Mouse (Mus musculus) kidney, embryonic 15.5 days (tissue): ENCODE results near the gene Dgkd. TPM values are rescaled to one million over a fixed set of nuclear protein-coding genes. Genes with fewer than 3 reads are reported as not detected.
A peak's percentile ranks its signal among the peaks of the same experiment; 100 is the strongest.

Experiments used
- ATAC-seq: fragments of 200-750 bp; cut with Nextera tagmentation; replicated peaks from 2 replicates; pipeline ENCODE4 v1.8.0; 2017; ENCODE audit warnings: moderate TSS enrichment; ENCODE audit not compliant: low FRiP score
- H3K27ac ChIP-seq: fragments of 300-500 bp; sonication (generic); 2 replicates; pipeline ENCODE4 v1.5.1; 2015; ENCODE audit warnings: mild to moderate bottlenecking, inconsistent platforms
- H3K27me3 ChIP-seq: fragments of 300-500 bp; sonication (generic); 2 replicates; pipeline ENCODE4 v1.6.1; 2015; ENCODE audit warnings: inconsistent platforms
- H3K36me3 ChIP-seq: fragments of 300-500 bp; sonication (generic); 2 replicates; pipeline ENCODE4 v1.6.1; 2015; ENCODE audit warnings: inconsistent platforms
- H3K4me1 ChIP-seq: fragments of 300-500 bp; sonication (generic); 2 replicates; pipeline ENCODE4 v1.6.1; 2015; ENCODE audit warnings: inconsistent platforms
- H3K4me2 ChIP-seq: fragments of 300-500 bp; sonication (generic); 2 replicates; pipeline ENCODE4 v1.6.1; 2015; ENCODE audit warnings: moderate library complexity, mild to moderate bottlenecking, inconsistent platforms
- H3K4me3 ChIP-seq: fragments of 300-500 bp; sonication (generic); replicated peaks from 2 replicates; pipeline ENCODE4 v1.5.1; 2015; ENCODE audit warnings: mild to moderate bottlenecking, inconsistent platforms
- H3K9ac ChIP-seq: fragments of 300-500 bp; sonication (generic); 2 replicates; pipeline ENCODE4 v1.6.1; 2015; ENCODE audit warnings: mild to moderate bottlenecking, inconsistent platforms
- H3K9me3 ChIP-seq: fragments of 300-500 bp; sonication (generic); replicated peaks from 2 replicates; pipeline ENCODE4 v1.6.1; 2016; ENCODE audit warnings: inconsistent platforms
- WGBS: fragments of 180-500 bp; shearing (Covaris S2); methylation state at CpG from one replicate; pipeline ENCODE4 v1.1.7; 2015; ENCODE audit warnings: mixed read lengths; 5-methylcytosine and 5-hydroxymethylcytosine counted together
- polyA plus RNA-seq: library from polyadenylated mRNA; unstranded; fragments of >200 nt; fragmentation: Nextera tagmentation; extraction: Ambion mirVana; gene quantifications from 2 replicates; pipeline ENCODE4 v1.2.1, GENCODE M21; 2015

Dgkd gene
- polyA plus RNA-seq, 1 experiment from 2014 or later = 33.6 TPM

GRCm38 (mm10) chr1:87828926-87829580, 24.0 kb upstream of the Dgkd start:
- 53% methylated on average over 7 of the region's 7 CpGs for WGBS
- ATAC-seq = no peak
- H3K9ac ChIP-seq = no peak overlapping the region

GRCm38 (mm10) chr1:87829621-87830211, 23.4 kb upstream of the Dgkd start:
- Histone ChIP-seq H3K4me3 (no peak overlapping the region), H3K9ac (no peak overlapping the region), H3K4me2 (no peak overlapping the region), H3K4me1 (no peaks in the 10 kb centered on the region), H3K9me3 (no peaks in the 10 kb centered on the region), H3K27ac (no peak overlapping the region; the same call in 1 of the 2 replicates), H3K36me3 (no peaks in the 10 kb centered on the region), H3K27me3 (no peaks in the 10 kb centered on the region)
- no peak for ATAC-seq
- WGBS = 57% methylated on average over 6 of the region's 6 CpGs

More at GRCm38 (mm10) chr1:87828926-87829580, 24.0 kb upstream of the Dgkd start:
- H3K4me1 ChIP-seq = no peaks in the 10 kb centered on the region
- no peaks in the 10 kb centered on the region for H3K9me3 ChIP-seq
- no peak overlapping the region for H3K27ac ChIP-seq
- H3K27me3 ChIP-seq = no peaks in the 10 kb centered on the region
- no peak overlapping the region for H3K4me3 ChIP-seq
- H3K4me2 ChIP-seq = no peak overlapping the region
- no peaks in the 10 kb centered on the region for H3K36me3 ChIP-seq

GRCm38 (mm10) chr1:87836453-87836852, 16.6 kb upstream of the Dgkd start:
- ATAC-seq = no peak; the same call in 1 of the 2 replicates
- 68% methylated on average over 1 of the region's 1 CpGs for WGBS

GRCm38 (mm10) chr1:87837018-87837417, 16.1 kb upstream of the Dgkd start:
- Histone ChIP-seq H3K4me1 (peaks cover 9% of the 10 kb centered on the region), H3K4me2 (no peak overlapping the region), H3K4me3 (no peak overlapping the region), H3K9me3 (no peaks in the 10 kb centered on the region), H3K27me3 (no peaks in the 10 kb centered on the region), H3K27ac (peak overlapping the region; percentile 56), H3K36me3 (no peaks in the 10 kb centered on the region), H3K9ac (no peak overlapping the region)
- ATAC-seq = 0 out of 2 replicates have a peak, but pooled peaks have one; percentile 29
- WGBS = 47% methylated on average over 5 of the region's 5 CpGs

More at GRCm38 (mm10) chr1:87836453-87836852, 16.6 kb upstream of the Dgkd start:
- H3K27ac ChIP-seq = no peak overlapping the region
- H3K9ac ChIP-seq = no peak overlapping the region
- H3K36me3 ChIP-seq = no peaks in the 10 kb centered on the region
- H3K4me3 ChIP-seq = no peak overlapping the region
- H3K9me3 ChIP-seq = no peaks in the 10 kb centered on the region
- H3K4me2 ChIP-seq = no peak overlapping the region
- H3K27me3 ChIP-seq = no peaks in the 10 kb centered on the region
- H3K4me1 ChIP-seq = peaks cover 9% of the 10 kb centered on the region

GRCm38 (mm10) chr1:87840411-87841208, 12.5 kb upstream of the Dgkd start:
- ATAC-seq = peak; percentile 56
- Histone ChIP-seq H3K27ac (no peak overlapping the region), H3K9ac (no peak overlapping the region), H3K36me3 (no peaks in the 10 kb centered on the region), H3K9me3 (no peaks in the 10 kb centered on the region), H3K4me1 (peaks cover 9% of the 10 kb centered on the region), H3K4me2 (no peak overlapping the region), H3K4me3 (no peak overlapping the region), H3K27me3 (no peaks in the 10 kb centered on the region)
- 36% methylated on average over 11 of the region's 11 CpGs for WGBS

- peak; percentile 52; the same call in 1 of the 2 replicates for ATAC-seq
- H3K4me2 ChIP-seq = no peak overlapping the region
- no peaks in the 10 kb centered on the region for H3K27me3 ChIP-seq
- H3K4me3 ChIP-seq = no peak overlapping the region
- no peaks in the 10 kb centered on the region for H3K36me3 ChIP-seq
- WGBS = 13% methylated on average over 2 of the region's 2 CpGs
- H3K9me3 ChIP-seq = no peaks in the 10 kb centered on the region
- H3K4me1 ChIP-seq = peaks cover 23% of the 10 kb centered on the region
- H3K9ac ChIP-seq = no peak overlapping the region
- peak overlapping the region; percentile 58 for H3K27ac ChIP-seq
These were observed 6.1 kb upstream of the Dgkd start for GRCm38 (mm10) chr1:87846801-87847474.

- Histone ChIP-seq H3K36me3 (no peaks in the 10 kb centered on the region), H3K27me3 (no peaks in the 10 kb centered on the region), H3K4me1 (peaks cover 26% of the 10 kb centered on the region), H3K9ac (no peak overlapping the region), H3K9me3 (no peaks in the 10 kb centered on the region), H3K27ac (no peak overlapping the region), H3K4me3 (no peak overlapping the region), H3K4me2 (no peak overlapping the region)
- 29% methylated on average over 4 of the region's 4 CpGs for WGBS
- no peak for ATAC-seq
These were observed 5.5 kb upstream of the Dgkd start for GRCm38 (mm10) chr1:87847475-87848168.

- H3K4me2 ChIP-seq = no peak overlapping the region
- H3K9me3 ChIP-seq = no peaks in the 10 kb centered on the region
- WGBS = 17% methylated on average over 11 of the region's 11 CpGs
- H3K27ac ChIP-seq = no peak overlapping the region
- H3K36me3 ChIP-seq = no peaks in the 10 kb centered on the region
- no peak overlapping the region for H3K9ac ChIP-seq
- no peak for ATAC-seq
- H3K27me3 ChIP-seq = no peaks in the 10 kb centered on the region
- H3K4me3 ChIP-seq = no peak overlapping the region
- H3K4me1 ChIP-seq = peaks cover 29% of the 10 kb centered on the region
These were observed 4.7 kb upstream of the Dgkd start for GRCm38 (mm10) chr1:87848237-87848996.

GRCm38 (mm10) chr1:87849278-87849677, 3.8 kb upstream of the Dgkd start:
- ATAC-seq = no peak
- no peaks in the 10 kb centered on the region for H3K36me3 ChIP-seq

GRCm38 (mm10) chr1:87851344-87851743, 1.7 kb upstream of the Dgkd start:
- Histone ChIP-seq H3K27ac (no peak overlapping the region), H3K36me3 (no peaks in the 10 kb centered on the region), H3K4me3 (no peak overlapping the region), H3K4me1 (peaks cover 47% of the 10 kb centered on the region), H3K9ac (no peak overlapping the region), H3K27me3 (no peaks in the 10 kb centered on the region), H3K9me3 (no peaks in the 10 kb centered on the region), H3K4me2 (no peak overlapping the region)
- WGBS = 83% methylated on average over 3 of the region's 3 CpGs
- ATAC-seq = no peak

More at GRCm38 (mm10) chr1:87849278-87849677, 3.8 kb upstream of the Dgkd start:
- no peaks in the 10 kb centered on the region for H3K27me3 ChIP-seq
- H3K9ac ChIP-seq = no peak overlapping the region
- H3K27ac ChIP-seq = no peak overlapping the region
- H3K4me3 ChIP-seq = no peak overlapping the region
- H3K4me1 ChIP-seq = peaks cover 33% of the 10 kb centered on the region
- no peaks in the 10 kb centered on the region for H3K9me3 ChIP-seq
- H3K4me2 ChIP-seq = no peak overlapping the region
- 64% methylated on average over 5 of the region's 5 CpGs for WGBS
